Mouse (Mus musculus) lung, embryonic 16.5 days (tissue): ENCODE measurements around the gene Slc8b1. TPM values are rescaled to one million over a fixed set of nuclear protein-coding genes. Genes with fewer than 3 reads are reported as not detected.
"Not testable (repeated sequence)": the region's sequence is repeated elsewhere in the genome, so short reads cannot be mapped to it uniquely, and the experiment has no call there.

Experiments used
- ATAC-seq: fragments of 200-750 bp; cut with Nextera tagmentation; 2 replicates; pipeline ENCODE4 v1.8.0; 2017; ENCODE audit warnings: low read depth, mild to moderate bottlenecking, moderate library complexity
- H3K27ac ChIP-seq: fragments of 300-500 bp; sonication (generic); 2 replicates; pipeline ENCODE4 v1.5.1; 2014; ENCODE audit warnings: mild to moderate bottlenecking, control low read depth, low read length
- H3K27me3 ChIP-seq: fragments of 300-500 bp; sonication (generic); 2 replicates; pipeline ENCODE4 v1.6.1; 2014; ENCODE audit warnings: low read depth, low read length, mixed read lengths; ENCODE audit not compliant: control insufficient read depth, insufficient read depth
- H3K36me3 ChIP-seq: fragments of 300-500 bp; sonication (generic); 2 replicates; pipeline ENCODE4 v1.6.1; 2014; ENCODE audit warnings: low read length; ENCODE audit not compliant: control insufficient read depth, insufficient read depth
- H3K4me1 ChIP-seq: fragments of 300-500 bp; sonication (generic); replicated peaks from 2 replicates; pipeline ENCODE4 v1.6.1; 2014; ENCODE audit warnings: low read length, mixed read lengths; ENCODE audit not compliant: control insufficient read depth, insufficient read depth
- H3K4me2 ChIP-seq: fragments of 300-500 bp; sonication (generic); 2 replicates; pipeline ENCODE4 v1.6.1; 2014; ENCODE audit warnings: low read depth, low read length, control low read depth
- H3K4me3 ChIP-seq: fragments of 300-500 bp; sonication (generic); 2 replicates; pipeline ENCODE4 v1.5.1; 2014; ENCODE audit warnings: mild to moderate bottlenecking, low read length, control low read depth
- H3K9ac ChIP-seq: fragments of 300-500 bp; sonication (generic); 2 replicates; pipeline ENCODE4 v1.6.1; 2014; ENCODE audit warnings: low read length, control low read depth
- H3K9me3 ChIP-seq: fragments of 300-500 bp; sonication (generic); 2 replicates; pipeline ENCODE4 v1.6.1; 2016; ENCODE audit warnings: low read length; ENCODE audit not compliant: control insufficient read depth
- WGBS: fragments of 180-500 bp; shearing (Covaris S2); extraction: QIAGEN DNeasy Blood & Tissue Kit; methylation state at CpG from one replicate; pipeline ENCODE4 v1.1.7; 2014; 5-methylcytosine and 5-hydroxymethylcytosine counted together
- polyA plus RNA-seq: library from polyadenylated mRNA; unstranded; fragments of >200 nt; fragmentation: Nextera tagmentation; extraction: Ambion mirVana; gene quantifications from 2 replicates; pipeline ENCODE4 v1.2.1, GENCODE M21; 2015

The Slc8b1 gene
- polyA plus RNA-seq, 1 experiment from 2014 or later: 8.5 TPM

DNA sequence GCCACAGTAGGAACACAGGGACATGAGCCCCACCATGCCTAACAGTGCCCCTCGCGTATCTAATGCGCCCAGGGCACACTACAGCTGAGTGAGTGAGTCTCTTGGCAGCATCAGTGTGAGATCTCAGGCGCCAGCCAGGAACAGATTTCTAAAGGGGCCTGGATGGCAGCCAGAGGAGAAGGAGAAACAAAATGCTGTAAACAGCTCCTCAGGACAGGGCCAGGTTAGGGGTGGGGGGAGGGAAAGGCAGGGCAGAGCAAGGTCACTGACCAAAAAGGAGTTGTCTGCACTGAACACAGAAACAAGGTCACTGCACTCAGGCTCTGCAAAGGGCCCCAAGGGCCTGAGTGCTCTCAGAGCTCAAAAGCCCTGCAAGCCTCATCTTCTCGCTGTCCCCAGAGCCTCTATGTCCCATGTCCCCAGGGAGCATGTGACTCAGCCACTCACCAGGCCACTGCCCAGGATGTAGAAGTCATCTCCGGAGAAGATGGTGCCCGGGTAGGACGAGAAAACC, 20.2 kb upstream of the Slc8b1 start:
- peaks cover 11% of the 10 kb centered on the region; the same call in 1 of the 2 replicates for H3K36me3 ChIP-seq
- no peak overlapping the region for H3K4me2 ChIP-seq
- no peak overlapping the region for H3K4me3 ChIP-seq
- no peak for ATAC-seq
- 73% methylated on average over 8 of the region's 8 CpGs for WGBS
- H3K27me3 ChIP-seq: no peaks in the 10 kb centered on the region
- no peaks in the 10 kb centered on the region for H3K9me3 ChIP-seq
- no peaks in the 10 kb centered on the region; the same call in 1 of the 2 replicates for H3K4me1 ChIP-seq
- no peak overlapping the region for H3K9ac ChIP-seq
- no peak overlapping the region for H3K27ac ChIP-seq

GRCm38 (mm10) chr5:120492437-120492836, 18.5 kb upstream of the Slc8b1 start:
- no peaks in the 10 kb centered on the region; the same call in 1 of the 2 replicates for H3K36me3 ChIP-seq
- no peak overlapping the region for H3K4me3 ChIP-seq
- no peak overlapping the region for H3K4me2 ChIP-seq
- no peaks in the 10 kb centered on the region; the same call in 1 of the 2 replicates for H3K4me1 ChIP-seq
- no peak; the same call in 1 of the 2 replicates for ATAC-seq
- WGBS: 72% methylated on average over 11 of the region's 11 CpGs
- H3K9me3 ChIP-seq: no peaks in the 10 kb centered on the region
- no peak overlapping the region for H3K9ac ChIP-seq
- H3K27me3 ChIP-seq: no peaks in the 10 kb centered on the region
- H3K27ac ChIP-seq: no peak overlapping the region

DNA sequence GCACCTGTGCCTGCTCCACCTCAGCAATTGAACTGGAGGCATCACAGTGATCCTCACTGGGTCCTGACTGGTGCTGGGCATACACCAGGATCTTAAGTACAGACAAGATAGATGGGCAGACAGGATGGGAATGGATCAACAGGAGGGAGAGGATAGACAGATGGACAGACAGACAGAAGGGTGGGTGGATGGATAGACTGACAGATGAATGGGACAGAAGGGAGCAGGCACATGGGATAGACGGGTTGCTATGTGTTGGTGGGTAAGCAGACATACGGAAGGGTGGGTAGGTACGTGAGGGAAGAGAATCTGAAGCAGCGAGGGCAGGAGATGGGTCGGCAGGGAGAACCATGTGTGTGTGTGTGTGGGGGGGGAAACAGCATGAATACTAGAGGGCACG, 17.5 kb upstream of the Slc8b1 start:
- Histone ChIP-seq H3K4me3 (no peak overlapping the region), H3K9me3 (no peaks in the 10 kb centered on the region), H3K27ac (no peak overlapping the region), H3K9ac (no peak overlapping the region), H3K27me3 (no peaks in the 10 kb centered on the region), H3K4me2 (no peak overlapping the region), H3K36me3 (no peaks in the 10 kb centered on the region; the same call in 1 of the 2 replicates), H3K4me1 (no peaks in the 10 kb centered on the region; the same call in 1 of the 2 replicates)
- WGBS: 92% methylated on average over 6 of the region's 6 CpGs
- no peak for ATAC-seq

DNA sequence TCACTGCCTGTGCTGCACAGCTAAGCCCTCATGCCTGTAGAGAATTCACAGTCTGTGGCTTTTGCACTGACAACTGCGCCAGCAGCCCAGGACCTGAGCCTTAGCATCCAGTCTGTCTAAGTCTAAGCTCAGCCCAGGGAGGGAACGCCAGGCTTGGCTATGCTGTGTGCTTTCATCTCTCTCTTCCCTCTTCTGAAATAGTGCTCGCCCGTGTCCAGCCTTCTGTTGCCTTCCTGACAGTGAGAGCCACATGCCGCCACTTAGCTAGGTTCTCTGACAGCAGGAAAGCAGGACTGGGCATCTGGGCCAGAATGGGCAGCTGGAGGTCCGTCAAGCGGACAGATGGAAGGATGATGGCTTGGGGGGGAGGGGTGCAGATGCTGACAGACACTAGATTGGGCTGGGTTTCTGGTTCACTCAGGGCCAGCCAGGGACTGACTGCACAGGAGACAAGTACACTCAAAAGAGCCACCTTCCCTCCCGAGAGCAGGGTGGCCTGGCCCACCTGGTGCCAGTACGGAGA, 17.0 kb upstream of the Slc8b1 start:
- no peaks in the 10 kb centered on the region for H3K27me3 ChIP-seq
- H3K9me3 ChIP-seq: no peaks in the 10 kb centered on the region
- no peaks in the 10 kb centered on the region; the same call in 1 of the 2 replicates for H3K36me3 ChIP-seq
- H3K9ac ChIP-seq: no peak overlapping the region
- no peak overlapping the region for H3K4me3 ChIP-seq
- no peaks in the 10 kb centered on the region; the same call in 1 of the 2 replicates for H3K4me1 ChIP-seq
- 82% methylated on average over 9 of the region's 9 CpGs for WGBS
- no peak overlapping the region for H3K27ac ChIP-seq
- H3K4me2 ChIP-seq: no peak overlapping the region
- no peak for ATAC-seq

- no peak for ATAC-seq
- Histone ChIP-seq H3K9ac (no peak overlapping the region), H3K36me3 (no peaks in the 10 kb centered on the region; the same call in 1 of the 2 replicates)
These were observed 15.8 kb upstream of the Slc8b1 start for GRCm38 (mm10) chr5:120495064-120495702.

DNA sequence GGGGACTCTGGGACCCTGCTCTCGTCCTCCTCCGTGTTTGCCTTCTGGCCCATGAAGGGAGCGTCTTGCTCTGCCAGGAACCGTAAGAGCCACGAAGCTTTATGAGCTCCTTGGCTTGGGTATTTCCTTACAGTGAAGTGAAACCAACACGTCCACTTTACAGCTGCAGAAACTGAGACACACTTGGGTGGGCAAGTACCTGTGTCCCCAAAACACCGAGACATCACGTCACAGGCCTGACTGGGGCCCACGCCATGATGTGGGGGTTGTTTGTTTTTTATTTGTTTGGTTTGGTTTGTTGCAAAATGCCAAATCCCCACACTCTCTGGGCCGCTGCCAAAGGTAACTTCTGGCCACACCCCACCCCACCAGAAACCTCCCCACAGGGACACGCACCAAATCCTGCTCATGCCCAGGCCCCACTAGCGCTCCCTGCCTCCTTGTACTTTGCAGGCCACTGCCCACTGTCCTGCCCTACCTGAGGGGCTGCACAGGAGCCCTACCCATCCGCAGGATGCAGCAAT, 15.2 kb upstream of the Slc8b1 start:
- no peak overlapping the region for H3K4me3 ChIP-seq
- H3K27ac ChIP-seq: no peak overlapping the region
- no peaks in the 10 kb centered on the region for H3K27me3 ChIP-seq
- 90% methylated on average over 13 of the region's 13 CpGs for WGBS
- no peak overlapping the region for H3K9ac ChIP-seq
- H3K4me2 ChIP-seq: no peak overlapping the region
- H3K4me1 ChIP-seq: no peaks in the 10 kb centered on the region; the same call in 1 of the 2 replicates
- no peaks in the 10 kb centered on the region; the same call in 1 of the 2 replicates for H3K36me3 ChIP-seq
- no peak for ATAC-seq
- H3K9me3 ChIP-seq: no peaks in the 10 kb centered on the region

More at GRCm38 (mm10) chr5:120495064-120495702, 15.8 kb upstream of the Slc8b1 start:
- Histone ChIP-seq H3K4me1 (no peaks in the 10 kb centered on the region; the same call in 1 of the 2 replicates), H3K4me2 (no peak overlapping the region), H3K9me3 (no peaks in the 10 kb centered on the region), H3K4me3 (no peak overlapping the region), H3K27me3 (no peaks in the 10 kb centered on the region), H3K27ac (no peak overlapping the region)
- WGBS: 69% methylated on average over 10 of the region's 10 CpGs

DNA sequence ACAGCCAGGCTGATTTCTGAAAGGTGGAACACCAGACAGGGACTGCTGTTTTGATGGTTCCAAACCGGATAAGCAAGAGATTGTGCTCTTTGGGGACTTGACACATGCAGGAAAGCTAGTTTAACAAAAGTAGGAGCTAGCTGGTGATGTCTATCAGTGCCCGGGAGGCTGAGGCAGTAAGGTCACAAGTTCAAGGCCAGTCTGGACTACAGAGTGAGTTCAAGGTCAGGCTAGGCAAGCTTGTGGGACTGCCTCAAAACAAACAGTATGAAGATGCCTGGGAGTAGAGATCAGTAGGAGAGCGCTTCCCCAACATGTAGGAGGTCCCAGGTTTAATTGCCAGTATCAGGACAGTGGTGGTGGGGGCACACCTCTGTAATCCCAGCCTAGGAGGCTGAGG, 13.9 kb upstream of the Slc8b1 start:
- Histone ChIP-seq H3K4me1 (peaks cover 2% of the 10 kb centered on the region), H3K9me3 (no peaks in the 10 kb centered on the region), H3K27ac (no peak overlapping the region), H3K4me3 (no peak overlapping the region), H3K27me3 (no peaks in the 10 kb centered on the region), H3K36me3 (no peaks in the 10 kb centered on the region; the same call in 1 of the 2 replicates), H3K9ac (no peak overlapping the region), H3K4me2 (no peak overlapping the region)
- 77% methylated on average over 3 of the region's 3 CpGs for WGBS
- ATAC-seq: no peak

GRCm38 (mm10) chr5:120499202-120499601, 11.8 kb upstream of the Slc8b1 start:
- H3K27ac ChIP-seq: no peak overlapping the region
- WGBS: 75% methylated on average over 4 of the region's 4 CpGs
- H3K36me3 ChIP-seq: no peaks in the 10 kb centered on the region; the same call in 1 of the 2 replicates
- peaks cover 9% of the 10 kb centered on the region for H3K4me1 ChIP-seq
- no peaks in the 10 kb centered on the region for H3K27me3 ChIP-seq
- no peak overlapping the region for H3K9ac ChIP-seq
- no peak for ATAC-seq
- no peak overlapping the region for H3K4me3 ChIP-seq
- no peaks in the 10 kb centered on the region for H3K9me3 ChIP-seq
- H3K4me2 ChIP-seq: no peak overlapping the region

DNA sequence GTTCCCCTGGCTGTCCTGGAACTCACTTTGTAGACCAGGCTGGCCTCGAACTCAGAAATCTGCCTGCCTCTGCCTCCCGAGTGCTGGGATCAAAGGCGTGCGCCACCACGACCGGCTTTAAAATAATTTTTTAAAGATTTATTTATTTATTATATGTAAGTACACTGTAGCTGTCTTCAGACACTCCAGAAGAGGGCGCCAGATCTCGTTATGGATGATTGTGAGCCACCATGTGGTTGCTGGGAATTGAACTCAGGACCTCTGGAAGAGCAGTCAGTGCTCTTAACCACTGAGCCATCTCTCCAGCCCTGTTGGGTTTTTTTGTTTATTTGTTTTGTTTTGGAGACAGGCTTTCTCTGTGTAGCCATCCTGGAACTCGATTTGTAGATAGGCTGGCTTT, 10.4 kb upstream of the Slc8b1 start:
- WGBS: 81% methylated on average over 9 of the region's 9 CpGs
- H3K4me2 ChIP-seq, ATAC-seq, H3K4me3 ChIP-seq, H3K27ac ChIP-seq, H3K27me3 ChIP-seq, H3K9me3 ChIP-seq, H3K9ac ChIP-seq, H3K36me3 ChIP-seq, H3K4me1 ChIP-seq: not testable (repeated sequence)
